Mouse (Mus musculus) intestine, postnatal 0 days (tissue): ENCODE data around the gene Wwtr1. TPM values are rescaled to one million over a fixed set of nuclear protein-coding genes. Genes with fewer than 3 reads are reported as not detected.

Experiments
- ATAC-seq: fragments of 200-750 bp; cut with Nextera tagmentation; 2 replicates; pipeline ENCODE4 v1.8.0; 2017; ENCODE audit warnings: mild to moderate bottlenecking, moderate TSS enrichment, moderate library complexity
- H3K27ac ChIP-seq: fragments of 300-500 bp; sonication (generic); 2 replicates; pipeline ENCODE4 v1.5.1; 2014; ENCODE audit warnings: mild to moderate bottlenecking, low read depth, low read length, moderate library complexity
- H3K27me3 ChIP-seq: fragments of 300-500 bp; sonication (generic); replicated peaks from 2 replicates; pipeline ENCODE4 v1.6.1; 2014; ENCODE audit warnings: low read length, mixed read lengths; ENCODE audit not compliant: control insufficient read depth, insufficient read depth
- H3K36me3 ChIP-seq: fragments of 300-500 bp; sonication (generic); 2 replicates; pipeline ENCODE4 v1.6.1; 2014; ENCODE audit warnings: mild to moderate bottlenecking, moderate library complexity; ENCODE audit not compliant: control insufficient read depth, insufficient read depth
- H3K4me1 ChIP-seq: fragments of 300-500 bp; sonication (generic); replicated peaks from 2 replicates; pipeline ENCODE4 v1.6.1; 2014; ENCODE audit warnings: antibody characterized with exemption, low read length, mixed read lengths; ENCODE audit not compliant: control insufficient read depth, insufficient read depth
- H3K4me2 ChIP-seq: fragments of 300-500 bp; sonication (generic); replicated peaks from 2 replicates; pipeline ENCODE4 v1.6.1; 2014; ENCODE audit warnings: low read depth, mild to moderate bottlenecking, moderate library complexity
- H3K4me3 ChIP-seq: fragments of 300-500 bp; sonication (generic); 2 replicates; pipeline ENCODE4 v1.5.1; 2014; ENCODE audit warnings: low read depth, low read length
- H3K9ac ChIP-seq: fragments of 300-500 bp; sonication (generic); 2 replicates; pipeline ENCODE4 v1.6.1; 2014; ENCODE audit warnings: mild to moderate bottlenecking, low read depth, low read length
- H3K9me3 ChIP-seq: fragments of 300-500 bp; sonication (generic); 2 replicates; pipeline ENCODE4 v1.6.1; 2016; ENCODE audit warnings: mixed run types; ENCODE audit not compliant: control insufficient read depth
- CTCF ChIP-seq: sonication (generic); IDR thresholded peaks from 2 replicates; pipeline ENCODE4 v1.5.1; 2016; ENCODE audit warnings: low read depth, mild to moderate bottlenecking, control low read depth, antibody characterized with exemption, moderate library complexity
- WGBS: fragments of 180-500 bp; shearing (Covaris S2); extraction: QIAGEN DNeasy Blood & Tissue Kit; methylation state at CpG from one replicate; pipeline ENCODE4 v1.1.7; 2014; 5-methylcytosine and 5-hydroxymethylcytosine counted together
- polyA plus RNA-seq: library from polyadenylated mRNA; unstranded; fragments of >200 nt; fragmentation: Nextera tagmentation; extraction: Ambion mirVana; gene quantifications from 2 replicates; pipeline ENCODE4 v1.2.1, GENCODE M21; 2015

Gene Wwtr1
- polyA plus RNA-seq, 1 experiment from 2014 or later: 13.6 TPM

GRCm38 (mm10) chr3:57541205-57541604, 34.5 kb downstream of the Wwtr1 start:
- WGBS: 57% methylated on average over 7 of the region's 7 CpGs
- Histone ChIP-seq H3K27ac (no peak overlapping the region), H3K9me3 (no peaks in the 10 kb centered on the region), H3K4me1 (no peaks in the 10 kb centered on the region), H3K36me3 (no peaks in the 10 kb centered on the region), H3K9ac (no peak overlapping the region), H3K4me3 (no peak overlapping the region), H3K4me2 (no peak overlapping the region), H3K27me3 (no peaks in the 10 kb centered on the region)
- TF ChIP-seq CTCF: no peak
- ATAC-seq: no peak

- Histone ChIP-seq H3K27ac (no peak overlapping the region), H3K4me2 (no peak overlapping the region), H3K9ac (no peak overlapping the region), H3K4me3 (no peak overlapping the region), H3K9me3 (no peaks in the 10 kb centered on the region), H3K4me1 (no peaks in the 10 kb centered on the region), H3K36me3 (no peaks in the 10 kb centered on the region), H3K27me3 (no peaks in the 10 kb centered on the region)
- TF ChIP-seq CTCF: no peak
- no peak for ATAC-seq
- WGBS: 24% methylated on average over 2 of the region's 2 CpGs
These were observed 35.2 kb downstream of the Wwtr1 start for GRCm38 (mm10) chr3:57540474-57540873.

GRCm38 (mm10) chr3:57535483-57536185, 40.1 kb downstream of the Wwtr1 start:
- no peaks in the 10 kb centered on the region for H3K36me3 ChIP-seq
- no peak overlapping the region for H3K4me3 ChIP-seq
- no peak overlapping the region for H3K9ac ChIP-seq
- ATAC-seq: no peak
- no peak overlapping the region; the same call in 1 of the 2 replicates for H3K27ac ChIP-seq
- no peaks in the 10 kb centered on the region for H3K27me3 ChIP-seq
- H3K4me1 ChIP-seq: no peaks in the 10 kb centered on the region
- no peak for TF ChIP-seq CTCF
- H3K9me3 ChIP-seq: no peaks in the 10 kb centered on the region
- H3K4me2 ChIP-seq: no peak overlapping the region
- 57% methylated on average over 13 of the region's 13 CpGs for WGBS

- H3K36me3 ChIP-seq: no peaks in the 10 kb centered on the region
- ATAC-seq: no peak
- H3K27me3 ChIP-seq: no peaks in the 10 kb centered on the region
- H3K27ac ChIP-seq: no peak overlapping the region
- H3K9ac ChIP-seq: no peak overlapping the region
- no peak for TF ChIP-seq CTCF
- H3K9me3 ChIP-seq: no peaks in the 10 kb centered on the region
- no peak overlapping the region for H3K4me3 ChIP-seq
- WGBS: 79% methylated on average over 6 of the region's 6 CpGs
- no peak overlapping the region for H3K4me2 ChIP-seq
- no peaks in the 10 kb centered on the region for H3K4me1 ChIP-seq
These were observed 41.3 kb downstream of the Wwtr1 start for GRCm38 (mm10) chr3:57534450-57534849.

- TF ChIP-seq CTCF: no peak
- H3K4me1 ChIP-seq: no peaks in the 10 kb centered on the region
- no peak overlapping the region for H3K27ac ChIP-seq
These were observed 41.8 kb downstream of the Wwtr1 start for GRCm38 (mm10) chr3:57533876-57534275.

GRCm38 (mm10) chr3:57532991-57533725, 42.6 kb downstream of the Wwtr1 start:
- Histone ChIP-seq H3K36me3 (no peaks in the 10 kb centered on the region), H3K27ac (no peak overlapping the region), H3K9me3 (no peaks in the 10 kb centered on the region), H3K4me2 (no peak overlapping the region), H3K4me3 (no peak overlapping the region), H3K4me1 (no peaks in the 10 kb centered on the region), H3K27me3 (no peaks in the 10 kb centered on the region), H3K9ac (no peak overlapping the region)
- no peak for ATAC-seq
- no peak for TF ChIP-seq CTCF
- WGBS: 87% methylated on average over 9 of the region's 9 CpGs

More at GRCm38 (mm10) chr3:57533876-57534275, 41.8 kb downstream of the Wwtr1 start:
- H3K4me3 ChIP-seq: no peak overlapping the region
- H3K9ac ChIP-seq: no peak overlapping the region
- WGBS: 82% methylated on average over 9 of the region's 9 CpGs
- H3K27me3 ChIP-seq: no peaks in the 10 kb centered on the region
- no peaks in the 10 kb centered on the region for H3K9me3 ChIP-seq
- no peak overlapping the region for H3K4me2 ChIP-seq
- no peak for ATAC-seq
- H3K36me3 ChIP-seq: no peaks in the 10 kb centered on the region
